Mouse (Mus musculus): ENCODE data around the gene Tdrd1. TPM values are rescaled to one million over a fixed set of nuclear protein-coding genes. Genes with fewer than 3 reads are reported as not detected.

Gene Tdrd1
- polyA plus RNA-seq, 1 experiment from 2014 or later, result 0.97 TPM

DNA sequence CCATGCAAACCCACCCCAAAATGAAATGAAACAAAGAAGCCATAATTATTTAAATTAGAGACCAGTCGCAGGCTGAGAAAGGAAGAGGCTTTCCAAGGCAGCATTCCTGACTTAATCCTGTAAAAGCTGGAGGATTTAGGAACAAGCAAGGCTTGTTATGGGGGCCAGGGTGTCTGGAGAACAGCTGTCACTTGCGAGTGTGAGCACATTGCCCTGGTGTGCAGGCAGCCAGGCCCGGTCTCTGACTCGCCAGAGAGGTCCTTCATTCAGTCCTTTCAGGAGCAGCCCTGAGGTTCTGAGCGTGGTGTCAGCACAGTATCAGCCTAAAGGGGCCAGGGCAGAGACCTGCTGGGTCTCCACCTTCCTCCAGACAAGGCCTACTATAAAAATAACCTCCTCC, 62.6 kb downstream of the Tdrd1 start:
- H3K4me3 ChIP-seq, result no peak overlapping the region
- ATAC-seq (ENCODE audit: insufficient number of reproducible peaks, low FRiP score), result no peak

GRCm38 (mm10) chr19:56891438-56891837, 65.4 kb downstream of the Tdrd1 start:
- ATAC-seq (ENCODE audit: insufficient number of reproducible peaks, low FRiP score), result no peak

More for the DNA sequence above, 62.6 kb downstream of the Tdrd1 start:
- Histone ChIP-seq H3K9me3 (replicated peaks) (no peaks in the 10 kb centered on the region), H3K4me2 (no peak overlapping the region), H3K36me3 (no peaks in the 10 kb centered on the region), H3K27me3 (replicated peaks) (no peaks in the 10 kb centered on the region; the same call in 1 of the 2 replicates), H3K4me1 (replicated peaks) (peaks cover 7% of the 10 kb centered on the region), H3K9ac (no peak overlapping the region), H3K27ac (ENCODE audit: poor library complexity, severe bottlenecking) (no peak overlapping the region)
- whole genome bisulfite sequencing, result 49% methylated on average over 5 of the region's 5 CpGs

GRCm38 (mm10) chr19:56892586-56892985, 66.6 kb downstream of the Tdrd1 start:
- peaks cover 10% of the 10 kb centered on the region; the same call in 1 of the 2 replicates for H3K4me1 ChIP-seq (replicated peaks)
- ATAC-seq (ENCODE audit: insufficient number of reproducible peaks, low FRiP score), result no peak
- no peak overlapping the region for H3K27ac ChIP-seq (ENCODE audit: poor library complexity, severe bottlenecking)
- no peak overlapping the region for H3K9ac ChIP-seq
- no peak overlapping the region for H3K4me3 ChIP-seq
- H3K4me2 ChIP-seq, result no peak overlapping the region
- WGBS, result 82% methylated on average over 5 of the region's 5 CpGs
- no peaks in the 10 kb centered on the region for H3K36me3 ChIP-seq
- H3K27me3 ChIP-seq (replicated peaks), result no peaks in the 10 kb centered on the region; the same call in 1 of the 2 replicates
- no peaks in the 10 kb centered on the region for H3K9me3 ChIP-seq (replicated peaks)

More at GRCm38 (mm10) chr19:56891438-56891837, 65.4 kb downstream of the Tdrd1 start:
- no peaks in the 10 kb centered on the region for H3K9me3 ChIP-seq (replicated peaks)
- H3K4me1 ChIP-seq (replicated peaks), result peaks cover 7% of the 10 kb centered on the region; the same call in 1 of the 2 replicates
- H3K9ac ChIP-seq, result no peak overlapping the region
- H3K4me3 ChIP-seq, result no peak overlapping the region
- H3K27ac ChIP-seq (ENCODE audit: poor library complexity, severe bottlenecking), result no peak overlapping the region
- no peaks in the 10 kb centered on the region for H3K36me3 ChIP-seq
- H3K27me3 ChIP-seq (replicated peaks), result no peaks in the 10 kb centered on the region; the same call in 1 of the 2 replicates
- H3K4me2 ChIP-seq, result no peak overlapping the region
- 42% methylated on average over 2 of the region's 2 CpGs for WGBS

DNA sequence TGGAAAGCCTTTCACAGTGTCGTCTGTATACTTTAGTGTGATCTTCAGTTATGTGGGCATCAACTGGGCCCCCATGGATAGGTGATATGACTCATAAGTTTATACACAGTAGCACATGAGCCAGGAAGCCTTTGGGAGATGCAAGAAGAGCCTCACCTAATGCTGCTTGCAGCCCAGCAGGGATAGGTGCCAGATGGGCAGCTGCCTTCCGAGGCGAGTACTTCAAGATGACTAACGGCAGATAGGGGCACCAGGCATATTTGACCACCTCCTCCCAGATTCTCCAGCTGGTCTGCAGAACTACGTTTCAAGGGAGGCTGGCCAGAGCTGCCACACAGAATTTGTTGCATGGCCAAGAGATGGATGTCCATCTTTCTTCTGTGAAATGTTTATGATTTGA, 67.3 kb downstream of the Tdrd1 start:
- no peaks in the 10 kb centered on the region for H3K9me3 ChIP-seq (replicated peaks)
- no peak overlapping the region for H3K4me2 ChIP-seq
- no peak for ATAC-seq (ENCODE audit: insufficient number of reproducible peaks, low FRiP score)
- WGBS, result 74% methylated on average over 5 of the region's 5 CpGs
- H3K4me1 ChIP-seq (replicated peaks), result peaks cover 9% of the 10 kb centered on the region; the same call in 1 of the 2 replicates
- H3K27me3 ChIP-seq (replicated peaks), result no peaks in the 10 kb centered on the region; the same call in 1 of the 2 replicates
- no peak overlapping the region for H3K27ac ChIP-seq (ENCODE audit: poor library complexity, severe bottlenecking)
- no peak overlapping the region for H3K9ac ChIP-seq
- no peaks in the 10 kb centered on the region for H3K36me3 ChIP-seq
- H3K4me3 ChIP-seq, result no peak overlapping the region

- ATAC-seq (ENCODE audit: insufficient number of reproducible peaks, low FRiP score), result no peak
- H3K27ac ChIP-seq (ENCODE audit: poor library complexity, severe bottlenecking), result no peak overlapping the region
- H3K4me2 ChIP-seq, result no peak overlapping the region
- no peaks in the 10 kb centered on the region for H3K9me3 ChIP-seq (replicated peaks)
- H3K36me3 ChIP-seq, result no peaks in the 10 kb centered on the region
- WGBS, result 81% methylated on average over 16 of the region's 16 CpGs
- H3K9ac ChIP-seq, result no peak overlapping the region
- no peak overlapping the region for H3K4me3 ChIP-seq
- H3K4me1 ChIP-seq (replicated peaks), result peaks cover 5% of the 10 kb centered on the region; the same call in 1 of the 2 replicates
- peaks cover 5% of the 10 kb centered on the region; the same call in 1 of the 2 replicates for H3K27me3 ChIP-seq (replicated peaks)
These were observed 71.6 kb downstream of the Tdrd1 start for GRCm38 (mm10) chr19:56897654-56898053.

DNA sequence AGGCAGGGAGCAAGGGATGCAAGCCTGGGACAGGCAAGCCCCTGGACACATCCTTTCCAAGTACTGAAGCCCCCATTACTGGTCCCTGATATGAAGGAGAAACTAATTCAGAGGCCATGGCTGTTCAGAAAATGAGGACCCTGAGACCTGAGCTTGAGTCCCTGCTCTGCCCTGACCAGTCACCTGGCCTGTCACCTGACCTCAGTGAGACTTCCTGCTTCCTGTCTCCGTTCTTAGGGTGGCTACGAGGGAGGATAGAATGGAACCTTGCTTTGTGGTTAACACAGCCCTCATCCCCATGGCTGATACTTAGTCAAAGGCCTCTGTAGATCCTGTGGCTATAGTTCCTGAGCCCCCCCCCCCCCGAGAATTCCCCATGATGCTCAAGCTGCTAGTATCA, 78.1 kb downstream of the Tdrd1 start:
- H3K36me3 ChIP-seq, result no peaks in the 10 kb centered on the region
- 66% methylated on average over 3 of the region's 3 CpGs for WGBS
- no peak overlapping the region for H3K4me3 ChIP-seq
- ATAC-seq (ENCODE audit: insufficient number of reproducible peaks, low FRiP score), result no peak
- H3K27ac ChIP-seq (ENCODE audit: poor library complexity, severe bottlenecking), result no peak overlapping the region
- 0 out of 2 replicates have a peak, but pooled peaks cover 3% of the 10 kb centered on the region for H3K4me1 ChIP-seq (replicated peaks)
- no peak overlapping the region for H3K9ac ChIP-seq
- no peak overlapping the region for H3K4me2 ChIP-seq
- H3K9me3 ChIP-seq (replicated peaks), result no peaks in the 10 kb centered on the region
- H3K27me3 ChIP-seq (replicated peaks), result peaks cover 12% of the 10 kb centered on the region; the same call in 1 of the 2 replicates

DNA sequence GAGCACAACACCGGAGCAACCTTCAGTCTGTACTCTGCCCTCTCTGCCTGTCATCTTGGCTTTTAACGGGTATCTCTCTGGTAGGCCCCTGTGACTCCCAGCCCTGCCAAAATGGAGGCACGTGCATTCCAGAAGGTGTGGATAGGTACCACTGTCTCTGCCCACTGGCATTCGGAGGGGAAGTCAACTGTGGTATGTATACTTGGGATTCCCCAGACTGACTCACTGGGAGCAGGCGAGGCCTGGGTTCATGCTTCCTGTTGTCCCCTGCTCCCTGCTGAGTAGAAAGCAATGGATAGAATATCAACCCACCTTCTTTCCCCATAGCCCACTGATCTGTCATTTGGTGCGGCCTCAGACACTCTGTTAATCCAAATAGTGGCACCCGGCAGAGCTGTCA, 79.4 kb downstream of the Tdrd1 start:
- no peak overlapping the region for H3K27ac ChIP-seq (ENCODE audit: poor library complexity, severe bottlenecking)
- 80% methylated on average over 7 of the region's 7 CpGs for WGBS
- H3K4me2 ChIP-seq, result no peak overlapping the region

GRCm38 (mm10) chr19:56907850-56908249, 81.8 kb downstream of the Tdrd1 start:
- 40% methylated on average over 3 of the region's 3 CpGs for WGBS
- H3K27ac ChIP-seq (ENCODE audit: poor library complexity, severe bottlenecking), result no peak overlapping the region
- no peaks in the 10 kb centered on the region for H3K9me3 ChIP-seq (replicated peaks)
- H3K36me3 ChIP-seq, result no peaks in the 10 kb centered on the region
- no peak for ATAC-seq (ENCODE audit: insufficient number of reproducible peaks, low FRiP score)
- no peak overlapping the region for H3K4me3 ChIP-seq
- H3K27me3 ChIP-seq (replicated peaks), result peaks cover 13% of the 10 kb centered on the region; the same call in 1 of the 2 replicates
- H3K9ac ChIP-seq, result no peak overlapping the region
- H3K4me1 ChIP-seq (replicated peaks), result 0 out of 2 replicates have a peak, but pooled peaks cover 3% of the 10 kb centered on the region
- no peak overlapping the region for H3K4me2 ChIP-seq

More for the DNA sequence above, 79.4 kb downstream of the Tdrd1 start:
- H3K9ac ChIP-seq, result no peak overlapping the region
- 0 out of 2 replicates have a peak, but pooled peaks cover 3% of the 10 kb centered on the region for H3K4me1 ChIP-seq (replicated peaks)
- H3K36me3 ChIP-seq, result no peaks in the 10 kb centered on the region
- no peak for ATAC-seq (ENCODE audit: insufficient number of reproducible peaks, low FRiP score)
- peaks cover 14% of the 10 kb centered on the region; the same call in 1 of the 2 replicates for H3K27me3 ChIP-seq (replicated peaks)
- H3K9me3 ChIP-seq (replicated peaks), result no peaks in the 10 kb centered on the region
- no peak overlapping the region for H3K4me3 ChIP-seq

DNA sequence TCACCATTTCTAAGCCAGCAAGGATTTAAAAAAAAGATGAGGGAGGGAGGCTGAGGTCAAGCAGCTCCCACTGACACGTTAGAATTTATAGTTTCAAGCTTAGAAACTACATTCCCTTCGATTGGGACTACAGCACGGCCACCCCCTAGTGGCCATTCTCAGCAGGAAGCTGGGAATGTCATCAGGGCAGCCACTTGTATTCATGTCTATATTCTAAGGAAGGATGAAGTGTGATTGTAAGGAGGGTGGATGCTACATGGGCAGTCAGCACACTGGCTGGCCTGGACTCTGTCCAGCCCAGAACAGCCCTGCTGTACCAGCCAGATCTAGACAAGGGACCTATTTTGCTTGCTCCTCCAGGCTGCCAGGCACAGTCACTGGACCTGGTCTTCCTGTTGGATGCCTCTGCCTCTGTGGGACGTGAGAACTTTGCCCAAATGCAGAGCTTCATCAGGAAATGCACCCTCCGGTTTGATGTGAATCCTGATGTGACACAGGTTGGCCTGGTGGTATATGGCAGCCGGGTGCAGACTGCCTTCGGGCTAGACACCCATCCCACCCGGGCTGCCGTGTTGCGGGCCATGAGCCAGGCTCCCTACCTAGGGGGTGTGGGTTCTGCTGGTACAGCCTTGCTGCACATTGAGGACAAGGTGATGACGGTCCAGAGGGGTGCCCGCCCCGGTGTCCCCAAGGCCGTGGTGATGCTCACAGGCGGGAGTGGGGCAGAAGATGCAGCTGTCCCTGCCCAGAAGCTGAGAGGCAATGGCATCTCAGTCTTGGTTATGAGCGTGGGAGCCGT, 82.7 kb downstream of the Tdrd1 start:
- 67% methylated on average over 17 of the region's 17 CpGs for WGBS
- ATAC-seq (ENCODE audit: insufficient number of reproducible peaks, low FRiP score), result no peak
- H3K4me2 ChIP-seq, result no peak overlapping the region
- H3K4me3 ChIP-seq, result no peak overlapping the region
- H3K27ac ChIP-seq (ENCODE audit: poor library complexity, severe bottlenecking), result no peak overlapping the region
- H3K9ac ChIP-seq, result no peak overlapping the region
- H3K4me1 ChIP-seq (replicated peaks), result 0 out of 2 replicates have a peak, but pooled peaks cover 3% of the 10 kb centered on the region
- H3K36me3 ChIP-seq, result no peaks in the 10 kb centered on the region
- no peaks in the 10 kb centered on the region for H3K9me3 ChIP-seq (replicated peaks)
- peaks cover 13% of the 10 kb centered on the region; the same call in 1 of the 2 replicates for H3K27me3 ChIP-seq (replicated peaks)

- ATAC-seq (ENCODE audit: insufficient number of reproducible peaks, low FRiP score), result no peak
These were observed 84.6 kb downstream of the Tdrd1 start for GRCm38 (mm10) chr19:56910561-56910960.

DNA sequence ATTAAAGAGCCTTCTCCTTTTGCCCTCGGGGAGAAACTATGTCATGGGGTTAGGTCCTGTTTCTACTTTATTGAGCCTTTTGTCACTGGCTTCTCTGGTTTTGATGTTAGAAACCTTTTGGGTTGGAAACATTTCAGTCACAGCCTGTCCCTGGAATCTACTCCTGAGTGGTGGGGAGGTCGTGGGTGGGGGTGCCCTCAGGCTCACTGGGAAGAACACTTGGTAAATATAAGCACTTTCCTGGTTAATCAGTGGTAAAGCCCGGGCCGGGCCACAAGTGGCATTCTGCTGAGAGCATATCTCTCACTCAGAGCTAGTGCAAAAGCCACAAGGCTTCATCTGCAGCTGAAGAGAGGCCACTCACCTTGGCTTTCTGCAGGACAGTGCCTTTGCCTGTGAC, 87.8 kb downstream of the Tdrd1 start:
- Histone ChIP-seq H3K36me3 (no peaks in the 10 kb centered on the region), H3K4me3 (no peak overlapping the region), H3K27ac (ENCODE audit: poor library complexity, severe bottlenecking) (no peak overlapping the region), H3K9me3 (replicated peaks) (0 out of 2 replicates have a peak, but pooled peaks cover 5% of the 10 kb centered on the region), H3K4me1 (replicated peaks) (no peaks in the 10 kb centered on the region), H3K27me3 (replicated peaks) (peaks cover 20% of the 10 kb centered on the region; the same call in 1 of the 2 replicates), H3K4me2 (no peak overlapping the region), H3K9ac (no peak overlapping the region)
- 65% methylated on average over 4 of the region's 4 CpGs for WGBS
- no peak for ATAC-seq (ENCODE audit: insufficient number of reproducible peaks, low FRiP score)

More at GRCm38 (mm10) chr19:56910561-56910960, 84.6 kb downstream of the Tdrd1 start:
- Histone ChIP-seq H3K4me2 (no peak overlapping the region), H3K4me1 (replicated peaks) (0 out of 2 replicates have a peak, but pooled peaks cover 3% of the 10 kb centered on the region), H3K36me3 (no peaks in the 10 kb centered on the region), H3K9me3 (replicated peaks) (0 out of 2 replicates have a peak, but pooled peaks cover 5% of the 10 kb centered on the region), H3K9ac (no peak overlapping the region), H3K4me3 (no peak overlapping the region), H3K27me3 (replicated peaks) (peaks cover 9% of the 10 kb centered on the region; the same call in 1 of the 2 replicates), H3K27ac (ENCODE audit: poor library complexity, severe bottlenecking) (no peak overlapping the region)
- 57% methylated on average over 11 of the region's 11 CpGs for WGBS

All from heart, embryonic 12.5 days (tissue).